Mouse (Mus musculus) intestine, embryonic 16.5 days (tissue): ENCODE results near the gene Ube2dnl2. TPM values are rescaled to one million over a fixed set of nuclear protein-coding genes. Genes with fewer than 3 reads are reported as not detected.

Experiments
- ATAC-seq: fragments of 200-750 bp; cut with Nextera tagmentation; 2 replicates; pipeline ENCODE4 v1.8.0; 2017; ENCODE audit warnings: moderate TSS enrichment, moderate library complexity
- H3K27ac ChIP-seq: fragments of 300-500 bp; sonication (generic); 2 replicates; pipeline ENCODE4 v1.5.1; 2014; ENCODE audit warnings: mild to moderate bottlenecking, low read length
- H3K27me3 ChIP-seq: fragments of 300-500 bp; sonication (generic); replicated peaks from 2 replicates; pipeline ENCODE4 v1.6.1; 2014; ENCODE audit warnings: low read length, control low read depth, mixed read lengths; ENCODE audit not compliant: control insufficient read depth, insufficient read depth
- H3K36me3 ChIP-seq: fragments of 300-500 bp; sonication (generic); 2 replicates; pipeline ENCODE4 v1.6.1; 2014; ENCODE audit warnings: low read length, control low read depth; ENCODE audit not compliant: control insufficient read depth, insufficient read depth
- H3K4me1 ChIP-seq: fragments of 300-500 bp; sonication (generic); 2 replicates; pipeline ENCODE4 v1.6.1; 2014; ENCODE audit warnings: low read length, control low read depth, mixed read lengths; ENCODE audit not compliant: control insufficient read depth, insufficient read depth
- H3K4me2 ChIP-seq: fragments of 300-500 bp; sonication (generic); 2 replicates; pipeline ENCODE4 v1.6.1; 2014; ENCODE audit warnings: low read depth, low read length, control low read depth
- H3K4me3 ChIP-seq: fragments of 300-500 bp; sonication (generic); 2 replicates; pipeline ENCODE4 v1.5.1; 2014; ENCODE audit warnings: mild to moderate bottlenecking, low read length
- H3K9ac ChIP-seq: fragments of 300-500 bp; sonication (generic); 2 replicates; pipeline ENCODE4 v1.6.1; 2014; ENCODE audit warnings: low read depth, low read length
- H3K9me3 ChIP-seq: fragments of 300-500 bp; sonication (generic); 2 replicates; pipeline ENCODE4 v1.6.1; 2016; ENCODE audit warnings: low read length, control low read depth; ENCODE audit not compliant: control insufficient read depth
- WGBS: fragments of 180-500 bp; shearing (Covaris S2); extraction: QIAGEN DNeasy Blood & Tissue Kit; methylation state at CpG from one replicate; pipeline ENCODE4 v1.1.7; 2014; 5-methylcytosine and 5-hydroxymethylcytosine counted together
- polyA plus RNA-seq: library from polyadenylated mRNA; unstranded; fragments of >200 nt; fragmentation: Nextera tagmentation; extraction: Ambion mirVana; gene quantifications from 2 replicates; pipeline ENCODE4 v1.2.1, GENCODE M21; 2015

The Ube2dnl2 gene
- not detected in 2 replicates for polyA plus RNA-seq

DNA sequence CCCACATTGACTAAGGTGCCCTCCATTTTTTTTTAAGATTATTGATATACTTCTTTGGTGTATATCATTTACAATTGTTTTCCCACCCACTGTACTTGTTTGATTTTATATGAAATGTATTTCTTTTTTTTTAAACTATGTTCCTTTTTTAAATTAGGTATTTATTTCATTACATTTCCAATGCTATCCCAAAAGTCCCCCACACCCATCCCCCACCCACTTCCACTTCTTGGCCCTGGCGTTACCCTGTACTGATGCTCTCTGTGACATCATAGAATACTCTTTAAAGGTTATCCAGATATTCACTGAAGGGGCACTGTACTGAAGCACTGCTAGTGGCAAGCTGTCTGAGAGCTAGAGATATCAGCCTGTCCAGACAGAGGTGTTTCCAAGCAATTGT lies at the start of gene Ube2dnl2:
Gene Ube2dnl2 (plus strand): TSS at position 301 of the 400 bp plus-strand sequence.
- no peaks in the 10 kb centered on the region for H3K9me3 ChIP-seq
- no peak within 1 kb of the TSS for H3K9ac ChIP-seq
- no peak within 1 kb of the TSS for H3K27ac ChIP-seq
- no peaks in the 10 kb centered on the region for H3K36me3 ChIP-seq
- 84% methylated on average over 1 of the region's 1 CpGs for WGBS
- no peak for ATAC-seq
- no peaks in the 10 kb centered on the region for H3K27me3 ChIP-seq
- no peak within 1 kb of the TSS for H3K4me3 ChIP-seq
- H3K4me1 ChIP-seq = no peaks in the 10 kb centered on the region
- H3K4me2 ChIP-seq = no peak within 1 kb of the TSS

DNA sequence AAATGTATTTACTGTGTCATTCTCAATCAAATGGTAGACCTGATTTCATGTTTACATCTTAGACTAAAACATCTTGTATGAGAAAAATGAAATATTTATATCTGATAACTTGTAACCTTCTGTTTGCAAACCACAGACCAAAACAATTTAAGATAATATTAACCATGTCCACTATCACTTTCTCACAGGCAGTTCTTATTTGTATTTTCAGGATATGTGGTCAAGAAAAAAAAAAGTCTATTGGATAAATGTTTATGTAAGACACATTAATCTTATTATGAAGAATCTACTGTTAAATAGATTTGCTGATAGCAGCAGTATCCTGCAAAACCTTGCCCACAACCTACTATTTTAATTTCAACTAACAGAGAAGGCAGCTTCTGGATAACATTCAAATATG lies 11.9 kb upstream of the Ube2dnl2 start:
- no peak for ATAC-seq
- Histone ChIP-seq H3K4me2 (no peak overlapping the region), H3K9ac (no peak overlapping the region), H3K4me3 (no peak overlapping the region), H3K27me3 (no peaks in the 10 kb centered on the region), H3K4me1 (no peaks in the 10 kb centered on the region), H3K36me3 (no peaks in the 10 kb centered on the region), H3K27ac (no peak overlapping the region), H3K9me3 (no peaks in the 10 kb centered on the region)

DNA sequence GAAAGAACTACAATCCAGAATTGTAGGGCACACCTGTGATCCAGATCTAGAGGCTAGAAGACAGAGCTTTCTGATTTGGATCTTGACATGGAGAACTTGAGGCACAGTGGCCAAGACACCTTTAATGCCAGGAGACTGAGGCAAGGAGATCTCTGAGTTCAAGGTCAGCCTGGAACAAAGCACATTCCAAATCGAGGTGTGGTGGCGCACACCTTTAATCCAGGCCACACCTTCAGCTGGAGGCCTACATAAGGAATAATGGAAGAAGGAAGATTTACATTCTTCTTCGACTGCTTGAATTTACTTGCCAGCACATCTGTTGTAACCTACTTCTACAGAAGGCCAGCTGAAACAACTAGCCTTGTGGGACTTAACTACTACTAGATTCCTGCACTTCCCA lies 9.9 kb upstream of the Ube2dnl2 start:
- WGBS = 86% methylated on average over 3 of the region's 3 CpGs
- no peaks in the 10 kb centered on the region for H3K9me3 ChIP-seq
- ATAC-seq = no peak
- H3K4me1 ChIP-seq = no peaks in the 10 kb centered on the region
- H3K36me3 ChIP-seq = no peaks in the 10 kb centered on the region
- H3K4me2 ChIP-seq = no peak overlapping the region
- no peak overlapping the region for H3K9ac ChIP-seq
- H3K4me3 ChIP-seq = no peak overlapping the region
- no peaks in the 10 kb centered on the region for H3K27me3 ChIP-seq
- H3K27ac ChIP-seq = no peak overlapping the region

DNA sequence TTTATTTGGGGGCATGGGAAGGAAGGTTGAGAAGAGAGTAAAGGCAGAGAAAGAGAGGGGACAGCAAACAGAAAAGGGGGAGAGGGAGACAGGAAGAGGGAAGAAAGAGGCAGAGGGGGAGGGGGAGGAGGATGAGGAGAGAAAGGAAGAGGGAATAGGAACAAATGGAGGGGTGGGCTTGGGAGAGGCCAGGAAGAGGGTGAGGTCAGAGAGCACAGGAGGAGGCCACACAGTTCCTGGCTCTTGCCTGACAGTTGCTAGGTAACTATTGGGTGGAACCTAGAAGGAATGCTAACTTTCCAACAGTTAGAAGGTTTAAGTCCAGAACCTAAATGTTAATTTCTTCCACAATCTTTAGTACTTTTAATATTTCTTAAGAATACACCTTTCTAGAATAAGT lies 4.0 kb upstream of the Ube2dnl2 start:
- Histone ChIP-seq H3K9ac (no peak overlapping the region), H3K4me3 (no peak overlapping the region), H3K27ac (no peak overlapping the region), H3K27me3 (no peaks in the 10 kb centered on the region), H3K4me1 (no peaks in the 10 kb centered on the region), H3K36me3 (no peaks in the 10 kb centered on the region), H3K9me3 (no peaks in the 10 kb centered on the region), H3K4me2 (no peak overlapping the region)
- ATAC-seq = no peak

DNA sequence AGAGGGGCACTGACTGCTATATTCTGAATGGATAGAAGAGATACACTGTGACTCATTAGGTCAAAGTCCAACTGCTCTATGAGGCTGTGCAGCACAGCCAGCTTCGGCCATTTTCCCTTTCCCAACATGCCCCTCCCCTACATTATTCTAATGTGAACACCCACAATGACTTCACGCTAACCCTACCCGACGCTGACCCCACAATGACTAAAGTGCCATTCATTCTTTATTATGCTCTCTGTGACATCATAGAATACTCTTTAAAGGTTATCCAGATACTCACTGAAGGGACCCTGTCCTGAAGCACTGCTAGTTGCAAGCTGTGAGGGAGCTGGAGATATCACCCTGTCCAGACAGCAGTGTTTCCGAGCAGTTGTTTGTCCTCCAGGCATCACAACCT lies 2.7 kb upstream of the Ube2dnl2 start, which contains the start of gene Ube2dnl1:
Gene Ube2dnl1 (plus strand): TSS at position 301 of the 400 bp plus-strand sequence.
- ATAC-seq = 0 out of 2 replicates have a peak, but pooled peaks have one; percentile 52
- Histone ChIP-seq H3K4me1 (no peaks in the 10 kb centered on the region), H3K9me3 (no peaks in the 10 kb centered on the region), H3K27ac (no peak within 1 kb of the TSS), H3K27me3 (no peaks in the 10 kb centered on the region), H3K36me3 (no peaks in the 10 kb centered on the region), H3K4me2 (no peak within 1 kb of the TSS), H3K4me3 (no peak within 1 kb of the TSS), H3K9ac (no peak within 1 kb of the TSS)
- WGBS = 74% methylated on average over 5 of the region's 5 CpGs

DNA sequence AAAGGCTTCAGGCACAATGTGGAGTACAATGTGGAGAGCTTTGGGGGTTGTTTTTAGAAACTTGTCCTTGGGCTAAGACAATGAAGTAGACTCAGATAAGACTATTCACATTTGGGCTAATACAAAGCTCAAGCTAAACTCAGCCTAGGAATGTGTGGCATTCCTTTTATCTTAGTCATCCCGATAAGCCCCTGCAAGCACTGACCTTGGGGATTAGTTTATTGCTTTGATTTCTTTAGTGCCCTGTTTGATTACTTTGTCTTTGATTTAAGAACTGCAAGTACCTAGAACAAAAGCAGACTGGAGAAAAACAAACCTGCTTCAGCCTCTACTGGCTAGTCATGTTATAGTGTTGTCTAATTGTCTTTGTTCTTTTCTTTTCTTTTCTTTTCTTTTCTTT lies 47.7 kb downstream of the Ube2dnl2 start:
- H3K27me3 ChIP-seq = no peaks in the 10 kb centered on the region
- no peak for ATAC-seq
- H3K27ac ChIP-seq = no peak overlapping the region
- H3K4me1 ChIP-seq = no peaks in the 10 kb centered on the region
- H3K9me3 ChIP-seq = no peaks in the 10 kb centered on the region
- H3K9ac ChIP-seq = no peak overlapping the region
- H3K36me3 ChIP-seq = no peaks in the 10 kb centered on the region
- WGBS = 16% methylated on average over 1 of the region's 1 CpGs
- H3K4me3 ChIP-seq = no peak overlapping the region
- H3K4me2 ChIP-seq = no peak overlapping the region

Other genes with a start within 250 kb of the Ube2dnl2 start
- not detected in 2 replicates for gene Ube2dnl1, start 2.6 kb upstream of the Ube2dnl2 start, polyA plus RNA-seq